Mouse (Mus musculus) layer of hippocampus, postnatal 10 days (tissue): ENCODE measurements around the gene Papss1. TPM values are rescaled to one million over a fixed set of nuclear protein-coding genes. Genes with fewer than 3 reads are reported as not detected.
"Not testable (repeated sequence)": the region's sequence is repeated elsewhere in the genome, so short reads cannot be mapped to it uniquely, and the experiment has no call there.

Experiments used
- DNase-seq, 2 experiments: peaks; one replicate each; pipeline ENCODE4 v3.0.0; 2021; ENCODE audit warnings: low spot score in 2 of 2
- long read RNA-seq: library from polyadenylated mRNA; stranded (forward); transcript quantifications from one replicate; pipeline ENCODE4 v2.0.0, GENCODE M21; 2023
- total RNA-seq, 2 experiments: library from RNA; stranded (reverse); gene quantifications; 2 replicates each; pipeline ENCODE4 v1.2.3; 2021

Papss1 gene
- 10 to 100 TPM; 88.5 to 89.6 TPM for total RNA-seq
- long read RNA-seq, transcript Papss1-201 (12 exons, 2,600 nt): major isoform, 43 of 61 reads
- long read RNA-seq, transcript Papss1-205 (13 exons, 2,648 nt): minor isoform, 10 of 61 reads
- long read RNA-seq, partial matches to known transcripts: 4 of 61 reads
- long read RNA-seq, other reads (novel, unspliced or antisense): 4 of 61 reads

GRCm38 (mm10) chr3:131564430-131565256 is at the start of gene Papss1:
Gene Papss1, plus strand, starts transcription at chr3:131564768.
- DNase-seq: peak; percentile 100

- DNase-seq: no peak
These were observed 48.1 kb upstream of the Papss1 start for GRCm38 (mm10) chr3:131516332-131516999.

GRCm38 (mm10) chr3:131517756-131518155 is 46.8 kb upstream of the Papss1 start:
- no peak for DNase-seq

GRCm38 (mm10) chr3:131521206-131521605 is 43.4 kb upstream of the Papss1 start:
- no peak for DNase-seq

GRCm38 (mm10) chr3:131522243-131522642 is 42.3 kb upstream of the Papss1 start:
- no peak for DNase-seq

- DNase-seq: no peak
These were observed 40.8 kb upstream of the Papss1 start for GRCm38 (mm10) chr3:131523749-131524148.

GRCm38 (mm10) chr3:131524210-131524609 is 40.4 kb upstream of the Papss1 start:
- DNase-seq: no peak

GRCm38 (mm10) chr3:131524779-131525178 is 39.8 kb upstream of the Papss1 start:
- peak; percentile 46 to 67 for DNase-seq

GRCm38 (mm10) chr3:131525229-131525628 is 39.3 kb upstream of the Papss1 start:
- no peak for DNase-seq

GRCm38 (mm10) chr3:131541244-131541942 is 23.2 kb upstream of the Papss1 start:
- no peak for DNase-seq

GRCm38 (mm10) chr3:131547562-131547961 is 17.0 kb upstream of the Papss1 start:
- not testable (repeated sequence) for DNase-seq

GRCm38 (mm10) chr3:131550046-131550445 is 14.5 kb upstream of the Papss1 start:
- no peak for DNase-seq

- peak; percentile 42 to 52 for DNase-seq
These were observed 12.0 kb upstream of the Papss1 start for GRCm38 (mm10) chr3:131552349-131553254.

GRCm38 (mm10) chr3:131555771-131556170 is 8.8 kb upstream of the Papss1 start:
- no peak for DNase-seq

- DNase-seq: no peak
These were observed 3.0 kb upstream of the Papss1 start for GRCm38 (mm10) chr3:131561591-131561990.

- DNase-seq: peak in 1 of 2 experiments; percentile 42
These were observed 666 bp downstream of the Papss1 start for GRCm38 (mm10) chr3:131565257-131565610.

GRCm38 (mm10) chr3:131566281-131566680 is 1.7 kb downstream of the Papss1 start:
- no peak for DNase-seq

- DNase-seq: no peak
These were observed 5.9 kb downstream of the Papss1 start for GRCm38 (mm10) chr3:131570506-131570905.

- no peak for DNase-seq
These were observed 9.0 kb downstream of the Papss1 start for GRCm38 (mm10) chr3:131573555-131573954.

- no peak for DNase-seq
These were observed 14.0 kb downstream of the Papss1 start for GRCm38 (mm10) chr3:131578434-131579104.
